Mouse (Mus musculus): ENCODE results near the gene Mcrip1.
"Not testable (repeated sequence)": the region's sequence is repeated elsewhere in the genome, so short reads cannot be mapped to it uniquely, and the experiment has no call there.

Gene Mcrip1

DNA sequence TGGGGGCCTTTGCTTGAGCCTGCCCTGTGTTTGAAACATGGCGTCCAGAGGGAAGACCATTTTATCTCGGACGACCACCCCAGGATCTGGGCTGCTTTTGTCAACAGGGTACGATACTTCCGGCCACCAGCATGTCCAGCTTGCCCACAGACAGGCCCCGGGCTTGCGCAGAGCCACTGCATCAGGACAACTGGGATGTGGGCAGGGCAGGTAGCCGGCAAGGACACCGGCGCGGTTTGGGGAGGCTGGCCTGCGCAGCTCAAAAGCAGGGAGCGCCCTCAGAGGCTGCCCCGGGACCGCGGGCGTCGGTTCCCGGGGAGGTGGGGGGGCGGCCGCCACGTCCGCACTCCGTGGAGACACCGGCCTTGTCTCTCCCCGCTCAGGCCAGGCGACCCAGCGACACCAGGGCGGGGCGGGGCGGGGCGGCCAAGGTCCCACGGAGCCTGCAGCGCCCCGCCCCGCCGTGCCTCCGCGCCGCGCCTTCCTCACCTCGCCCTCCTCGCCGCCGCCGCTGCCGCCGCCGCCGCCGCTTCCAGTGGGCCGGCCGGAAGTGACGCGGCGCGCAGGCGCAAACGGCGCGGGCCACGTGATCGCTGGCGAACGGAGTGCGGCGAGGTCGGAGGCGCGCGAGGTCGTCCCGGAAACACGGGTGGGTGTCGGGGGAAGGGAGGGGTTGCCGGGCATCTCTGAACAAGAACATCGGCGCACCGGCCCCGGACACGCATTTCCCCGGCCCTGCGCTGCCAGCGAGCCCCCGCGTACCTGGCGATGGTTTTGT is at the start of gene Mcrip1:
Mcrip1 (minus strand) TSS at position 560 of the 778 bp plus-strand sequence.
- peak; percentile 96 to 97 for DNase-seq

DNA sequence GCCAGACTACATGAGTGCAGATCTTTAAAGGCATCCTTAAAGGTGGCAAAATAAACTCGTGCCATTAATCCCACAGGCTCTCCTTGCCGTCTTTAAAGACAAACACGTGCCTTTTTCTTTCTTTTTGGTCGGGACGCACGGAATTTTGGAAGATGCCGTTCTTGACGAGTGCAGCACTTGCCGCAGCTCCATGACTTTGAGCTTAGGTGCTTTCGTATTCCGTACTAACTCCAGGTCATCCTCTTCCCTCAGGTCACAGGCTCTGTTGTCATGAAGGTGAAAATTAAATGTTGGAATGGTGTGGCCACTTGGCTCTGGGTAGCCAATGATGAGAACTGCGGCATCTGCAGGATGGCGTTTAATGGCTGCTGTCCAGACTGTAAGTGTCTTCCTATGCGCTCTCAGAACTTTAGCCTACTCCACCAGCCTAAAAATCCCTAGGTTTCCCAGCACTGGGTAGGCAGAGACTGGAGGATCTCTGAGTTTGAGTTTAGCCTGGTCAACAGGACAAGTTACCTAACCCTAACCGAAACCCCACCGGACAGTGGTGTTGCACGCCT is 49.5 kb upstream of the Mcrip1 start:
- DNase-seq, result no peak

DNA sequence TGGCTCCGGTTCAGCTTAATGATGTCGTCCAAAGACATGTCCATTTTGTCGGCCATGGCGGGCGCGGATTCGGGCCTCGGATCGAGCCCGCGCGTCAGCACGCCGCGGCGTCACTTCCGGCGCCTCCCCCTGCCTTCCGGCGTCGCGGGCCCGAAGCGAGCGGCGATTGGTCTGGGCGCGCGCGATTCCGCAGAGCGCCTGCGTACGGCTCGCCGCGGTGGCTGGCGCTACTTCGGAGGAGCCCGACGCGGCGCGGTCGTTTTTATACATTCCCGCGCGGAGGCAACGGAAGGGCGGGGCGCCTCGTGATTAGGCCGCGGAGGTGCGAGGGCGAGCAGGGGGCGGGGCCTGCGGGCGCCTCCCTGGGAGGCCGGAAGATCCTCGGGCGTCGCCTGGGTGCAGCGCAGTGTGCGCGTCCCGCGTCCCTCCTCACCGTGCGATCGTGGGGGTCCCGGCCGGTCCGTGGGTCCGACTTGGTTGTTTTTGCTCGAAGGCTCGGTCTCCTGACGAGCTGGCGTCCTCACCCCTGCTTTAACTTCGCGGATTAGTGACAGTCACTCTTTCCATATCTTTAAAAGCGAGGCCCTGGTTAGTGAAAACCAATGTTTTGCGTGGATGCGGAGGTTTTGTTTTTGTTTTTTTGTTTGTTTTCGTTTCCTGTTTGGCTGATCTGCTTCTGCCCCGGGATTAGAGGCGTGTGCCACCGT is 48.9 kb upstream of the Mcrip1 start, which contains the start of the genes Alyref and Anapc11:
Alyref (minus strand) TSS at position 83 of the 707 bp plus-strand sequence.
Anapc11 (plus strand) TSS at position 139 of the 707 bp plus-strand sequence.
- DNase-seq, result peak; percentile 95 to 98

DNA sequence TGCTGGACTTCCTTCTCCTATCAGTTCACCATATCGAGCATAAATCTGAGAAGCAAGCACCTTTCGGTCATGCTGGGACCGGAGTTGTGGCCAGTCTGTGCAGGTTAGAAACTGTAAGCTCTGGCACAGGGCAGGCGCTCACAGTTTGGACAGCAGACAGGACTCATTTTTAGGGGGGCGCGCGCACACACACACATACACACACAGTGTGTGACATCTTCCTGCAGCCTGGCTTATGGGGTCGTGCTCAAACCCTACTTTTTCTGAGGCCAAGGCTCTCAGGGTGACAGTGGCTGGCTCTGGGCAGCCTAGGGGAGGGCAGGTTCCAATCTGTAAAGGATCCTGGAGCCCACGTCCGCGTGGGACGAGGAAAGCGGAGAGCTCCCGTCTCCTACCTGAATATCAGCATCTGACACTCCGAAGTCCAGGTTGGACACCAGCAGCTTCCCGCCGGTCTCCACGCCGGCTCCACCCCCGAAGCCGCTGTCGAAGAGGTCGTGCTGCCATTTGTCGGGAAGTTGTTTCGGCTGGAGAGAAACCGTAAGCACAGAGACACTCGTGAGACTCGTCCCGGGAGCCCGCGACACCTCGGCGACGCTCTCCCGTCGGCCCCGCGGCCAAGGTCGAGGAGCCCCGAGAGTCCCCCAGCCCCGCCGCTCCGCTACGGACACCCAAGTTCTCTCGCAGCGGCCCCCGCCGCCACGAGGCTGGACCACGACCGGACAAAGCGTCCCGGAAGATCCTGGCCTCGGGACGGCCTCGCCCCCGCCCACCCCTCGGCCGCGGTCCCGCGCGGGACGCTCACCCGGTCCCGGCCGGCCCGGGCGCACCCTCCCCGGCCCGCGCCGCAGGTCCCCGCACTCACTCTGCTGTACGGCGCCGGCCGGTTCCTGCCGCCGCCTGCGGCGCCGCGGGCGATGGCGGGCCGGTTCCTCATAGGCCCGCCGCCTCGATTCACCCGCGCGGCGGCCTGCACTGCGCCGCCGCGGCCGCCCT is 48.0 kb upstream of the Mcrip1 start:
- DNase-seq, result no peak

DNA sequence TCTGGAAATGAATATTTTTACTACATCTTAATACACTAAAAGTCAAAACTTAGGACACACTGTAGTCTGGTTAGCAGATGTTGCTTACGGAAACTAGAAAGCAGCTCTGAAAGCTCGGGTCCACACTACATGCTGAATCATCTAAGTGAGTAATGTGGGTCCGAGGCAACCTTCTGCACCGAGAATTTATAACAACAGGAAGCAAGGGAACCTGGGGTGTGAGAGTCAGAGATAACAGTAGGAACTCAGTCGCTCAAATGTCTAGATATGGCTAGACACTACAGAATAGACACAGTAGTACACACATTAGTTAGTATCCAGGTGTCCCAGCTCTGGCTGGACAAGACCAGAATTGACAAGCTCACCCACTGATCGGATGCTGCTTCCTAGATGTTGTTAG is 39.0 kb upstream of the Mcrip1 start:
- DNase-seq, result no peak

DNA sequence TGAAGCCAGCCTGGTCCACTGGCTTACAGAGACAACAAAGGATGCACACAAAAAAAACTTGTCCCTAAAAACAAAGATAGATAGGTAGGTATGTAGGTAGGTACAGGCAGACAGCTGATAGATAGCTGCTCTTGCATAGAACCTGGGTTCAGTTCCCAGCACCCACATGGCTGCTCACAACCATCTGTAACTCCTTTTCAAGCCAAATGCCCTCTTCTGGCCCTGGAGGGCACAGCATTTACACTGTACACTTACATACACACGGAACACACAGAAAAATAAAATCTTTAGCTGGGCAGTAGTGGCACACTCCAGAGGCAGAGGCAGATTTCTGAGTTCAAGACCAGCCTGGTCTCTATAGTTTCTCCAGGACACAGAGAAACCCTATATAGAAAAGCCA is 34.4 kb upstream of the Mcrip1 start:
- no peak for DNase-seq

DNA sequence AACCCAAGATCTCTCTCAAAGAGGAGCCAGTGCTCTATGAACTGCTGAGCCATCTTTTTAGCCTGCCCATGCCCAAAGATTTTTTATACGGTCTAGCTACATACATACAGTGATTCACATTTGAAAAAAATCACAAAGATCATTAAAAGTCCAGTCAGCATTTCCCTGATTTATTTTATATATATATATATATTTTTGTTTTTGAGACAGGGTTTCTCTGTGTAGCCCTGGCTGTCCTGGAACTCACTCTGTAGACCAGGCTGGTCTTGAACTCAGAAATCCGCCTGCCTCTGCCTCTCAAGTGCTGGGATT is 33.4 kb upstream of the Mcrip1 start:
- DNase-seq, result not testable (repeated sequence)

DNA sequence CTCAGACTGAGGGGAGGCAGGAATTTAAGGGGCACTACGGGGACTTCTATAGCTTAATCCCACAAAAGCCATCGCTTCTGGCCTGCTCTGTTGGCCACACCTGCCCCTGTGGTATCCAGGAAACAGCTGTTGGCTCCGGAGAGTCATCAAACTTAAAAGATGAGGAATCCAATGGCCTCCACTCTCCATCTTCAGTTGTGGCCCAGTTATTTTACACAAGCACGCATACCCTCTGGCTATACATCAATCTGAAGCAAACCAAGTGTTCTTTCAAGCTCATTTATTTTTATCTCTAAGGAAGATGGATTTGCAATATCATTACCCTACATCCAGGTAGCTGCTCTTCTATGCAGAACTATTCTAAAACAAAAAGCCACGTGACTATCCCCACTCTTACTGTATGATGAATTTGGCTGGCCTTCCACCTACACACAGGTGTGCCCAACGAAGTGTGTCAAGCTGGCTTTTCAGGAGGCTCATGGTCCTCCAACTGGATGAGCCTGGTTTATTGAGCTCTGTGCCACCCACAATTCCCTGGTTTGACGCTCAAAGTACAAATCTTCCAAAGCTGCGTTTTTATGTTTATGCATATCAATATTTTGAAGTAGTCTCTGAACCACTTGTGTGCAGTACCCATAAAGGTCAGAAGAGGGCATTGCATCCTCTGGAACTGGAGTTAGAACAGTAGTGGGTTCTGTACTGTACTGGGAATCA is 32.9 kb upstream of the Mcrip1 start:
- peak in 1 of 2 experiments; percentile 62 for DNase-seq

DNA sequence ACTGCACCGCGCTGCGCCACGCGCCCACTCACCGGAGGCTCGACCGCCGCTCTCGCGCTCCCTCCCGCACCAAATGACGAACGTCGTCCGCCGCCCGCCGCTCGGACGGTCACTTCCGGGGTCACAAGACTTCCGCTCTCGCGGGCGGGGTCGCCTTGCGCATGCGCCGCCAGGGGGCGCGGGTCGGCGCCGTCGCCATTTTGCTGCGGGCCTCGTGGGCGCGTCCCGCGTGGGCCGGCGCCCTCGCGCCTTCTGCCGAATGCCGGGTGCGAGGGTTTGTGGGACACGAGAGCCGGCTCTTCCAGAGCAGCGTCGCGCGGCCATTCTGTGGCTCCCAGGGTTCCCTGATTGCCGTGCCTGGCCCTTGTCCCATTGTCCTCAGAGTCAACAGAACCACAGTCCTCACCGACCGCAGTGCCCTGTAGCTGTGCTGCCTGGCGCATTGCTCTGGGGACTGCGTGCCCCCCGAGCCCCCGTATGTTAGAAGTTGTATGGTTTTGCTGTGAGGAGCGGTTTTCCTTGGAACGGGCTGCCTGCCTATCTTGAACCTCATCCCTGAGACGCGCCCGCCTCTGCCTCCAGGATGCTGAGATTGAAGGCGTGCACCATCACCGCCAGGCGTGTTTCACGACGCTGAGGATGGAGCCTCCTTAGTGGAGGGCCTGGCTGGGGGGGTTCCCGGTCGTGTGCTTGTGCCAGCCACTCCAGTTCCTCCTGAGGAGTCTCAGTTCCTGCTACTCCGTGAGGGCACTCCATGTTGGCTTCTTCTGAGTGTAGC is 32.2 kb upstream of the Mcrip1 start, which contains the start of gene Arhgdia:
Arhgdia (minus strand) TSS at position 135 of the 778 bp plus-strand sequence.
- peak; percentile 93 for DNase-seq

DNA sequence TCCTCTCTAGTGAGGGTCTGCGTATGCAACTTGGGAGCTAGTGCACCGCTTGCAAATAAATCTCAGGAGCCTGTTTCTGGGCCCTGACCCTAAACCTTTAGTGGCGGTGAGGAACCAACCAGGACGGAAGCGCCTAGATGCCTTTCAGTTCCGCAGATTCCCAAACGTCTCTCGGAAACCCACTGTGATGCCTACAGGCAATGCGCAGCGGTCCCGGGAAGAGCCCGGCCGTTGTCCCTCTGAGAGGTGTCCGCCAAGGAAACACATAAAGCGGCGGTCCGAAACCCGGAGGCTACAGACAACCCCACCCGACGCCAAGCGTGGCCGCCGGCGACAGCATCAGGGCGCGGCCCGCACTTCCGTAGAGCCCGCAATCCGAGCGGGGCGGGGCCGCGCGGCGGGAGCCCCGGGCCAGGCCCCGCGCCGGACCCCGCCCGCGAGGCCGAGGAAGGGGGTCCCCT is 31.4 kb upstream of the Mcrip1 start:
- DNase-seq, result peak; percentile 67 to 72

DNA sequence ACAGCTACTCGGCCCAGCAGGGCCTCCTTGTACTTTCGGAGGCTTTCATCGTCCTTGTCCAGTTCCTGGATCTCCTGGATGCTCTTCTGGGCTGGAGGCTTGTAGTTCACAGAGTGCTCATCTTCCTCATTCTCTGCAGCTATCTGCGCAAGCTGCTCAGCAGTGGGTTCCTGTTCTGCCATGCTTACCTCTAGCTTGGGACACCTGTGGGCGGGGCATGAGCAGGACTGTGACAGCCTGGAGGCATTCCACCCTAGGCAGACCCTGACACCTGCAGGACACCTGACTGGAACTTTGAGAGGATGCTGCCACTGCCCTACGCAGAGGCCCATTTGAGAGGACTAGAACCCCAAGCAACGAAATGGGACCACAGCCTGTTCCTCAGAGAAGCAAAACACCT is 30.7 kb upstream of the Mcrip1 start:
- DNase-seq, result peak; percentile 49 to 54

DNA sequence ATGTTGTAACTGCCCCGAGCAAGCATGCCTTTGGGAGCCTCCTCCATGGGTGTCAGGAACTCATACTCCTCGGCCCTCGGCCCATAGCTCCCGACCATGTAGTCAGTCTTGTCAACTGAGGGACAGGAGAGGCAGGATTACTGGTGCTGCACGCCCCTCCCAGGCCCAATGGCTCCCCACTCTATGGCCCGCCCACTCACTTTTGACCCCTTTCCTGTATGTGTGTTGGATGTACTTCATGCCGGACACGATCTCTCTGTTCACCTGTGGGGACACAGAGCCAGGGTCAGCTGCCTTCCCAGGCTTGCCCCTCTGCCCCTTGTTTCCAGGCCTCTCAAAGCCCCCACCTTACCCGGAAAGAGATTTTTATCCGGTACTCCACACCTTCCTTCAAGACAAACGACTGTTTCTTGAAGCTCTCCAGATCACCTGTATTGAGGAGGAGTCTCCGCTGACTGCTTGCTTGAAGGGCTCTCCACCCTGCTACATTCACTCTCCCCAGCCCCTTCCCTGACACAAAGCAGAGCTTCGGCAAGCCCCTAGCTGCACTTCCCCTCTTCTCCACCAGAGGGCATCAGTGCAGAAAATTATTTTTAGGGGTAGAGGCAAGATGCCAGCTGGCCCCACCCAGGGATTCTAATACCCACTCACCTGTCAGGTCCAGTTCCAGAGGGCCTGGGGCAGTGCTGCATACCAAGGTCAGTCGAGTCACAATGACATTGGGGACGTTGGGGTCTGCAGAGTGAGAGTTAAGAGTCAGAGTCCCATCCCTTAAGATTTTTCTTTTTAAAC is 30.0 kb upstream of the Mcrip1 start:
- DNase-seq, result peak; percentile 59 to 85

DNA sequence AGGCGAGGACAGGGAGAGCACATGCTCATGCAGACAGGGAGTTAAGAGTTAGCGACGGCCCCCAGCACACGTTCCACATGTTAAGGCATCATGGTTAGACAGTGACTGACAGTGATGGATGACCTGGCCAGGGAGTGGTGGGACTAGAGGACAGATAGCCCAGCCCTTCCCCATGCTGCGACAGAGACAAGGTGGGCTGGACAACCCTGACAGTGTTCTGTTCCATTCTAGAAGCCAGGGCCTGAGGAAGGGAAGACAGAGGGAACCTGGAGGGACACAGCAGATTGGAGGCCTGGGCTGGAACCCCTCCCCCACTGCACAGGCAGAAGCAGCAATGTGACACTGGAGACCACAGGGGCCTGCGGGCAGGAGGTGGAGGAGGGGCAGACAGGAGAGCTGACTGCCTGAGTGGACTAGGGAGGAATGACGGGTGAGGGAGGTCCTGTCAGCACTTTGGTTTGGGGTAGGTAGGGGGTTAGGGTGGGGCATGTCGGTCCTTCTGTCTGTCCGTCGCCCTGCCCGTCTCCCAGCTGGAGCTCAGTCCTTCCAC is 29.2 kb upstream of the Mcrip1 start:
- peak in 1 of 2 experiments; percentile 11 for DNase-seq

DNA sequence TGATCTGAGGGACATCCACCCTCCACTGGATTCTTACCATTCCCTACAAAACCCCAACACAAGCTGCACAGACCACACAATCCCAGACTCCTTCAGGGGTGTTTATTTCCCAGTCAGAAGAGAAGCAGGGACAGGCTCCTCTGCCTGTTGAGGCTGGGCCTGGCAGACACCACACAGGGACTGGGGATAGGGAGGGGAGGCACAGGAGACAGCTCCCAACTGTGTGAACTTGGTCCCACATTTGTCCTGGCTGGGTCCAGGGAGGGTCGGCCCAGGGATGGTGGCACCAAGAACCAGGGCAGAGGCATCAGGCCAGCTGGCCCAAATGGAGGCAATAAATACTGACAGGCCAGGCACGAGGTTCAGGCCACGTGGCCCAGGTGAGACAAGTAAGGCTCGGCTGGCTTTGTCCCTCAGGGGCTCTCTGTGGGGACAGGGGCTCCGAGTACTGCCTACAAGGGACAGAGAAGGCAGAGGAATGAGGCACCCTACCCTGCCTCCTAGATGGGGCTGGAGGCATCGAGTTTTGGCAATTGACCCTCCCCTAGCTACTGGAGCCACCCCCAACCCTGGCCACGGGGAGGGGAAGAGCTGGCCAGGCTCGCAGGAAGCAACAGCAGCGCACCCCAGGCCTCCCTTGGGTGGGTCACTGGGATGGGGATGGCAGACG is 28.6 kb upstream of the Mcrip1 start:
- DNase-seq, result no peak

DNA sequence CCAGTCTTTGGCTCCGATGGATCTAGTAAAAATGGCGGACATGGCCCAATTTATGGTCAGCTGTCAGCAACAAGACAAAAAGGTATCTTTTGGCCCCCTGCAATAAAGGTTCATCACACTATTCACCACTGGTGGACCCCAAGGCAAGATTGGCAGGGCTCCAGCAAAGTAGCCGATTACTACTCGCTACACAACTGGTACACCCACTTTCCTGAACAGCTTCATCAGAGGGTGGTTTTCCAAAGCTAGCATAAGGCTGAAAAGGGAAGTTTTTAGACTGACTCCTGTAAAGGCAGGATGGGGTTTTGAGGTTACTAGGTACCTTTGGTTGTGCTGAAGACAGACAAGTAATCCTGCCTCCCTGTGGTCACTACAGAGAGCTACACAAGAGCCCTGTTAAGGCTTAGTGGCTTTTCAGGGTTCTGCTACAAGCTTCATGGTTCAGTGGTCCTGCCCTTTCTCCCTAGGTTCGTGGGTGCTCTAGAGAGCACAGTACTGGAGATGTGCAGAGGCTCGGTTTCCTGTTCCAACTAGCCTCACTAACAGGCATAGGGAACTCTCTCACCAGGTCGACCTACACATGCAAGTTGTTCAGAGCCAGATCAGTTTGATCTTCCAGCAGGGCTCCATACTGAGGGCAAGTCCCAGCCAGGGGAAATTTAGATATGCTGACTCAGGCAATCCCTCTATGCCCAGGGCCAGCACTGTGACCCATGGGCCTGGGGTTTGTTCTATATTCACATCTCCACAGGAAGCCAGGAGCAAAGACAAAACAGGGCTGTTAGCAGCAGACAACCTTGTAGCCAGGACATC is 27.9 kb upstream of the Mcrip1 start:
- peak in 1 of 2 experiments; percentile 18 for DNase-seq

DNA sequence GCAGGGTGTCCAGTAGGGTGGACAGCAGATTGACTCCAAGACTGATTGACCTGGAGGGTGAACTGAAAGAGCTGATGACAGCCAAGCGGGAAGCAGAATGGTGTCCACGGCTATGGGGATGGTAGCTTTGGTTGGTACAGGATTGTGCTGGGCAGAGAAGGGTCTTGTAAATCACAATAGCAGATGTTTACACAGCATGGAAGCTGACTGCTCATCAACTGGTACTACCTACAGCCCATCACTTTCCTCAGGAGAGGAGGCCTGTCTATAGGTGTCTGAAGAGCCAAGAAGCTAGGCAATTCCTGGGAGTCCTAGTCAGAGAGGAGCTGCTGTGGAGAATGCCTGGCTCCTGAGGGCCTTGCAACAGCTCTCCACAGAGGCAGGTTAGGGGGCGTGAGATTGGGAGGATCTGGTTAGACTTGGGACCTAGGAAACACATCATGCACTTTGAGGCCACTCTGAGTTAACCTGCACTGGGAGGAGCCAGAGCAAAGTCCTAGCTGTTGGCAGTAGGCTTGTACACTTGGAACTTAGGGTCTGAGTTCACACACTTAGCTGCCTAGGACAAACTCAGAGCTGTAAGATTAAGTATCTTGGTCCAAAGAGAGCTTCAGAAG is 26.9 kb upstream of the Mcrip1 start:
- no peak for DNase-seq

DNA sequence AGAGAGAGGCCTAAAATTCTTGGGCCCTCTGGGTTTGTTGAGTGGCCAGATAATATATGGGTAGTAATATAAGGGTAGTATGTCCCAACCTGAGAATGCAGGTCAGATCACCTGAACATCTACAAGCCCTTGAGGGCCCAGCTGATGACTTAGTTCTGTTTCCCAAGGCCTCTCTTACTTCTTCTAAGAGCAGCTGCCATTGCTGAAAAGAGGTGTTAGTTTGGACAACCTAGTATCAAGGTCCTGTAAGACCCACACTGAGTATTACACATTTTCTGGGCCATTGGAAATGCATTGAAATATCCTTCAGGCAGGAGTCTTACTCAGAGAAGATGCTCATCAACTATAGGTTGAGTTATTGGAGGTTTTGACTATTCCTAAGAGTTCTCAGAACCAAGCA is 26.4 kb upstream of the Mcrip1 start:
- DNase-seq, result no peak

DNA sequence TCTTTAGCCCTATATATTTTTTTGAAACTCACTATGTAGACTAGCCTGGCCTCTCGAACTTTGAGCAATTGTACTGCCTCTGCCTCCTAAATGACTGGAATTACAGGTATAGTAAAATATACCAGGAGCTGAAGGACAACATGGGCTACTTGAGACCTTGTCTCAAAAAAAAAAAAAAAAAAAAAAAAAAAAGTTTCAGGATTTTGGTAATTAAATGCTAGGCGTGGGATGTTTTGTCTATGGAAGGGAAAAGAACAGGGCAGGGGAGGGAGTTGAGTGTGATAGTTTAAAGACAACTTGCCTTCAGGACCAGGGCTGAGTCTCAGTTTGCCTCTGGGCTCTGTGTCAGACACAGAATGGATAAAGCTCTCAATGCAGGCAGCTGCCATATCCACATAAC is 25.5 kb upstream of the Mcrip1 start:
- DNase-seq, result no peak
